Mouse (Mus musculus) thymus, adult 2 months (tissue): ENCODE results near the gene Dld. TPM values are rescaled to one million over a fixed set of nuclear protein-coding genes. Genes with fewer than 3 reads are reported as not detected.

Source experiments
- DNase-seq: peaks from one replicate; pipeline ENCODE4 v3.0.0; 2021
- H3K27ac ChIP-seq: fragments of 200-500 bp; 2 replicates; pipeline ENCODE4 v1.5.1; 2012; ENCODE audit warnings: low read length, control low read depth; ENCODE audit not compliant: control insufficient read depth, insufficient read depth
- H3K27me3 ChIP-seq: fragments of 200-500 bp; 2 replicates; pipeline ENCODE4 v1.6.1; 2012; ENCODE audit warnings: mild to moderate bottlenecking, low read length, moderate library complexity, mixed read lengths; ENCODE audit not compliant: control insufficient read depth, insufficient read depth
- H3K36me3 ChIP-seq: fragments of 200-500 bp; 2 replicates; pipeline ENCODE4 v1.6.1; 2012; ENCODE audit warnings: mild to moderate bottlenecking, low read length, moderate library complexity; ENCODE audit not compliant: control insufficient read depth, insufficient read depth
- H3K4me1 ChIP-seq: fragments of 200-500 bp; replicated peaks from 2 replicates; pipeline ENCODE4 v1.6.1; 2012; ENCODE audit warnings: low read length; ENCODE audit not compliant: control insufficient read depth, insufficient read depth
- H3K4me3 ChIP-seq: fragments of 200-500 bp; 2 replicates; pipeline ENCODE4 v1.5.1; 2012; ENCODE audit warnings: mild to moderate bottlenecking, low read length, control low read depth, moderate library complexity; ENCODE audit not compliant: control insufficient read depth, insufficient read depth
- CTCF ChIP-seq: fragments of 200-500 bp; IDR thresholded peaks from 2 replicates; pipeline ENCODE4 v1.5.1; 2012; ENCODE audit warnings: mild to moderate bottlenecking, control low read depth, low read length, moderate library complexity, borderline replicate concordance; ENCODE audit not compliant: control insufficient read depth, poor library complexity, insufficient read depth; ENCODE audit errors: extremely low read depth
- POLR2A ChIP-seq: fragments of 200-500 bp; IDR thresholded peaks from 2 replicates; pipeline ENCODE4 v1.6.1; 2012; ENCODE audit warnings: mild to moderate bottlenecking, low read length, control low read depth, moderate library complexity; ENCODE audit not compliant: control insufficient read depth, poor library complexity, insufficient read depth; ENCODE audit errors: extremely low read depth
- WGBS: fragments of 180-500 bp; shearing (Covaris S2); methylation state at CpG from one replicate; pipeline ENCODE4 v1.1.7; 2018; 5-methylcytosine and 5-hydroxymethylcytosine counted together
- polyA plus RNA-seq: library from polyadenylated mRNA; depleted of rRNA; stranded (reverse); fragments of >200 nt; gene quantifications from 2 replicates; pipeline ENCODE4 v1.2.3, GENCODE M21; 2012

The Dld gene
- polyA plus RNA-seq, 1 experiment: 15.3 TPM

- no peak overlapping the region for H3K27ac ChIP-seq
- no peak for DNase-seq
- no peaks in the 10 kb centered on the region; the same call in 1 of the 2 replicates for H3K4me1 ChIP-seq
- no peaks in the 10 kb centered on the region for H3K36me3 ChIP-seq
- TF ChIP-seq POLR2A (no peak), CTCF (no peak)
- no peaks in the 10 kb centered on the region for H3K27me3 ChIP-seq
- H3K4me3 ChIP-seq: no peak overlapping the region
- 81% methylated on average over 9 of the region's 9 CpGs for WGBS
These were observed 28.0 kb downstream of the Dld start for GRCm38 (mm10) chr12:31323136-31323695.

DNA sequence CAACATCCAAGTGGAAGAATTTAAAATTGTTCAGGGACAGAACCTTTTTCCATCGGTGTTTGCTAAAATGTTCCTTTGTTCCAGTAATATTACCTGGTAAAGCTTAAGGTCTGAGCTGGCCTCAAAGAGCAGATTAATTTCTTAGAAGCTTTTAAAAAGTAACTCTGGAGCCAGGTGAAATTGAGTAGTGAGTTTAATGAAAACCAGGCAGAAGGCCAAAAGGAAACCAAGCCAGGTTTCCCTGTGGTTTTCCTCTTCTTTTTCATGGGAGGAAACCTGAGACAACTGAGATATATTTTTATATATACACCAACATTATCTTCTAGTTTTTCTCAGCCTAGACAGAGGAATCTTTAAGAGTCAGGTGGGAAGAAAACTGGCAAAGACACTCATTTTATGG lies 29.7 kb downstream of the Dld start:
- DNase-seq: no peak
- H3K36me3 ChIP-seq: no peaks in the 10 kb centered on the region

GRCm38 (mm10) chr12:31320817-31321216 lies 30.4 kb downstream of the Dld start:
- H3K27me3 ChIP-seq: no peaks in the 10 kb centered on the region
- no peaks in the 10 kb centered on the region for H3K36me3 ChIP-seq
- no peaks in the 10 kb centered on the region; the same call in 1 of the 2 replicates for H3K4me1 ChIP-seq
- no peak for DNase-seq
- no peak for TF ChIP-seq POLR2A
- TF ChIP-seq CTCF: no peak
- H3K27ac ChIP-seq: no peak overlapping the region
- no peak overlapping the region for H3K4me3 ChIP-seq
- 72% methylated on average over 13 of the region's 13 CpGs for WGBS

More for the DNA sequence above, 29.7 kb downstream of the Dld start:
- no peak for TF ChIP-seq CTCF
- no peak for TF ChIP-seq POLR2A
- no peaks in the 10 kb centered on the region for H3K27me3 ChIP-seq
- no peak overlapping the region for H3K27ac ChIP-seq
- WGBS: 87% methylated on average over 1 of the region's 1 CpGs
- H3K4me1 ChIP-seq: no peaks in the 10 kb centered on the region; the same call in 1 of the 2 replicates
- no peak overlapping the region for H3K4me3 ChIP-seq

- TF ChIP-seq CTCF (no peak), POLR2A (no peak)
- Histone ChIP-seq H3K4me3 (no peak overlapping the region), H3K27ac (no peak overlapping the region), H3K4me1 (no peaks in the 10 kb centered on the region; the same call in 1 of the 2 replicates), H3K36me3 (no peaks in the 10 kb centered on the region), H3K27me3 (no peaks in the 10 kb centered on the region)
- DNase-seq: no peak
- WGBS: 89% methylated on average over 10 of the region's 10 CpGs
These were observed 32.8 kb downstream of the Dld start for GRCm38 (mm10) chr12:31318409-31318963.

DNA sequence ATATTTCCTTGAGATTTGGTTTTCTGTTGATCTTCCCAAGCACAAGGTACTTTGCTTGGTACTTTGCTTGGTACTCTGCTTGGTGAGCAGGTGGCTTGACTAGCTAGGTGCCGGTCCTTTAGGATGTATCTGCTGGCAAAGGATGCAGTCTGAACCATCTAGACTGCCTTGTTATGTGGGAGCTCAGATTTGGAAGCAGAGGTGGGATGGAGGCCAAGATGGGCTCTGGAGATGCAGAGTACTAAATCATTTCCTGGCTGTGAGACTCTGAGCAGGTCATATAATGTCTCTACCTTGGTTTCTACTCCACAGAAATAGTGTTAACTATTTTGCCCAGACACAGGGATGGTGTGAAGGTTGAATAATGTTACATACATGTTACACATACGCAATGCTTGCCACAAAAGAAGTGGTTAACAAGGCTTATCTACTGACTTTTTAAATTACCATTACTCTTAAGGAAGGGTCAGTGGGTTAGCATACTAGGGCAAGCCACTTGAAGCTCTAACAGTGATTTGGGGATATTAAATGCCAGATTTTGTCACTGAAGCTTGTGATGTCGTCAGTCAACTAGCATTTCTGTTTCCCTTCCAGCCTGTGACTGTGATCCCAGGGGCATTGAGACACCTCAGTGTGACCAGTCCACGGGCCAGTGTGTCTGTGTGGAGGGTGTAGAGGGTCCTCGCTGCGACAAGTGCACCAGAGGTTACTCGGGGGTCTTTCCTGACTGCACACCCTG lies 33.4 kb downstream of the Dld start:
- 92% methylated on average over 7 of the region's 7 CpGs for WGBS
- no peaks in the 10 kb centered on the region for H3K27me3 ChIP-seq
- no peaks in the 10 kb centered on the region; the same call in 1 of the 2 replicates for H3K4me1 ChIP-seq
- no peak for DNase-seq
- TF ChIP-seq POLR2A (no peak), CTCF (no peak)
- no peaks in the 10 kb centered on the region for H3K36me3 ChIP-seq
- H3K27ac ChIP-seq: no peak overlapping the region
- no peak overlapping the region for H3K4me3 ChIP-seq

DNA sequence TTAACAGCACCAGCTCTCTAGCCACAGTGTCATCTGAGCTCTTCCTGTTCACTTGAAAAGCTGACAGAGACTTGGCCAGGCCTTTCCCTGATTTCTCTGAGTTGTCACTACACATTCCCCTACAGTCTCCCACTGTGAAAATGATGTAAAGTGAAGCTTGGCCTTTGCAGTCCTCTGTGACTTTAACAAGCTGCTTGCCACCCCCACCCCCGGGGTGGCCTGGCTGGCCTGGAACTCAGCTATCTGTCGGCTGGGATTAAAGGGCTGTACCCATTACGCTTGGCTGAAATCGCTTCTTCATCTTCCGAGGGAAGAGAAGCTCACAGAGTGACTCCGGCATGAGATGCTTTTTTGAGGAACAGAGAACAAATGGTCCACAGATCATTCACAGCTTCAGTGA lies 35.3 kb downstream of the Dld start:
- H3K27me3 ChIP-seq: no peaks in the 10 kb centered on the region
- no peak for TF ChIP-seq POLR2A
- no peak overlapping the region for H3K27ac ChIP-seq
- H3K36me3 ChIP-seq: no peaks in the 10 kb centered on the region
- WGBS: 93% methylated on average over 6 of the region's 6 CpGs
- no peak for DNase-seq
- H3K4me3 ChIP-seq: no peak overlapping the region
- H3K4me1 ChIP-seq: no peaks in the 10 kb centered on the region

DNA sequence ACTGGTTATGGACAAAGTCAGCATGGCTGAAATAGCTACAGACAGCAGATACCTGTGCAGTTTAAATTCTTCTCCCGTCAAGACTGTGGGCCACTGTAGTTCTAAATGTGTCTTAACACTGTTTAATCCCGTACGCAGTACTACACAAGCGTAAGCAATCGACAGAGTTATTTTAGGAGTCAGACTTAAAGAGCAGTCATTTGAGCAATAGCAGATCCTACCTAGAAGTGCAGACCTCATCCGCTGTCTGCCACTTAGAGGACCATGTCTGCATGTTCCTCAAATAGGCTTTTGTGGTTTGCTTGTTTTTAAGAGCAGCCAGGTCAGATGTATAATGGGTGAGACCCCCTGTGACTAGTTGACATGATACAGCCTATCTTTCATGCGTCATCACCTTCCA lies 36.9 kb downstream of the Dld start:
- DNase-seq: no peak
- Histone ChIP-seq H3K27ac (no peak overlapping the region), H3K4me1 (no peaks in the 10 kb centered on the region), H3K27me3 (no peaks in the 10 kb centered on the region), H3K4me3 (no peak overlapping the region), H3K36me3 (no peaks in the 10 kb centered on the region)
- 95% methylated on average over 7 of the region's 7 CpGs for WGBS
- TF ChIP-seq CTCF: no peak
- no peak for TF ChIP-seq POLR2A
